In genomic region chr2:61020791-61021190, GRCm38 (mm10) we compare ENCODE assay signal across 13 mouse cellular contexts.
"Had no signal": no experiment of that assay in that cellular context is flagged by ENCODE, and none has a peak within 500 bp of the region (broad histone marks: within the 10 kb centered on the region; RNA-seq: fewer than 3 reads in every experiment).

No protein-coding gene starts in this region.

- ATAC-seq: hindbrain, embryonic 16.5 days; inflammation-experienced regulatory T-cells, adult 6 months; liver, embryonic 12.5 days; midbrain, embryonic 13.5 days had no signal

- DNase-seq: kidney, adult 8-10 months; kidney, postnatal 36 days; layer of hippocampus, adult 9-11 months; layer of hippocampus, postnatal 36 days; spleen, adult 18-20 months; thymus, adult 18-20 months; thymus, postnatal 14 days had no signal

- H3K9ac ChIP-seq: limb, embryonic 15.5 days; liver, embryonic 12.5 days; midbrain, embryonic 13.5 days; neural tube, embryonic 12.5 days had no signal

- H3K27ac ChIP-seq: limb, embryonic 15.5 days; liver, embryonic 12.5 days; midbrain, embryonic 13.5 days; neural tube, embryonic 12.5 days had no signal

- H3K36me3 ChIP-seq: limb, embryonic 15.5 days; liver, embryonic 12.5 days; midbrain, embryonic 13.5 days; neural tube, embryonic 12.5 days had no signal

- H3K9me3 ChIP-seq: limb, embryonic 15.5 days; liver, embryonic 12.5 days; midbrain, embryonic 13.5 days; neural tube, embryonic 12.5 days had no signal

- H3K4me3 ChIP-seq: limb, embryonic 15.5 days; liver, embryonic 12.5 days; midbrain, embryonic 13.5 days; neural tube, embryonic 12.5 days had no signal

- H3K4me2 ChIP-seq: limb, embryonic 15.5 days; liver, embryonic 12.5 days; midbrain, embryonic 13.5 days; neural tube, embryonic 12.5 days had no signal

- H3K27me3 ChIP-seq: limb, embryonic 15.5 days; liver, embryonic 12.5 days; midbrain, embryonic 13.5 days; neural tube, embryonic 12.5 days had no signal

- H3K4me1 ChIP-seq: liver, embryonic 12.5 days; midbrain, embryonic 13.5 days; neural tube, embryonic 12.5 days had no signal
